Mouse (Mus musculus) right cerebral cortex, postnatal 36 days (tissue): ENCODE results near the gene Gphb5.

ENCODE experiments used
- DNase-seq, 2 experiments: peaks; one replicate each; pipeline ENCODE4 v3.0.0; 2022; ENCODE audit warnings: low spot score in 2 of 2, mixed read lengths in 1 of 2

The Gphb5 gene

GRCm38 (mm10) chr12:75394011-75394773 is 22.4 kb downstream of the Gphb5 start:
- DNase-seq: no peak

DNA sequence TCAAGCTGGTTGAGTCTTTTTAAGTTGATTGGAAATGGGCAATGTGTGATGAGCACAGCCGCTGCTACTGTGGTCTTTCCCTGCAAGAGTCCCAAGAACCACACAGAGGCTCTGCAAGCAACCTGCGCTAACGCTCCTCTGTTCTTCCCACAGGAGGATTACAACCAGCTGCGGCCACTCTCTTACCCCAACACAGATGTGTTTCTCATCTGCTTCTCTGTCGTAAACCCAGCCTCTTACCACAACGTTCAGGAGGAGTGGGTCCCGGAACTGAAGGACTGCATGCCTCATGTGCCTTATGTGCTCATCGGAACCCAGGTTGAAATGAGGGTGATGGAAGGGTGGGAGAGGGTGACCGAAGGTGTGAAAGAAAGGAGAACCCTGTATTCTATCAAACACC is 25.1 kb downstream of the Gphb5 start:
- DNase-seq: no peak

DNA sequence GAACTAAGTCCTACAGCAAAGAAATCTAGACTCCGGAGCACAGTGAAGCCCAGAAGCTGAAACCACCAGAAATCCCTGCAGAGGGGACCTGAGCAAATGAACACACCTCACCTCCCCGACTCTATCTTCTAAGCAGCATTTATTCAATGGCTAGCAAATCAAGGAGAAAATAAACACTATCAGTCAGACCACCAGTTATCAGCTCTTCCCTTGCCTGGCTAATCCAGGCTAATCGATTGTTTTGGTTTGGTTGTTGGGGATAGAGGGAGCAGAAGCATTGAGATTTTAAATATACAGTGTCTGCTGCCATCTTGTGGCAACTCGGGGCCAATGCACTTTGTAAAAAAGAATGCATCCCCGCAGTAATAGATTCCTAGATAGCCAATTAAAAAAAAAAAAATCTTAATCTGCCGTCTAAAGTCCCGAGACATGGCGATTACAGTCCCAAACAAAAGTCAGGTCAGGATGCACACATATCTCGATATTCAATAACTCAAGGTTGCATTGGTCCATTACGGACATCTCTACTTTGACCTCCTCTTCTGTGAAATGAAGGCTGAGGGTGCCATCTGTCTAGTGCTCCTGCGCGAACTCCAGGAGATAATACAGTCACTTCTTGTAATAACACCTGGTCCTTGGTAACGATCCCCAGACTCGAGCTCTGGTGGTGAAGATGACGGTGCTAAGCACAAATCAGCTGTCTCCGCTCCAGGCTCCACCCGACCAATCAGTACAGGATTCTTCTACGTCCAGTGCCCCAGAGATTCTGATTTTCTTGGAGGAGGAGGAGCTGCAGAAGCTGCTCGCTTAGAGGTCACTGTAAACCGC is 27.1 kb downstream of the Gphb5 start:
- DNase-seq: no peak

- no peak for DNase-seq
Measured at GRCm38 (mm10) chr12:75388521-75388920, 28.1 kb downstream of the Gphb5 start.

DNA sequence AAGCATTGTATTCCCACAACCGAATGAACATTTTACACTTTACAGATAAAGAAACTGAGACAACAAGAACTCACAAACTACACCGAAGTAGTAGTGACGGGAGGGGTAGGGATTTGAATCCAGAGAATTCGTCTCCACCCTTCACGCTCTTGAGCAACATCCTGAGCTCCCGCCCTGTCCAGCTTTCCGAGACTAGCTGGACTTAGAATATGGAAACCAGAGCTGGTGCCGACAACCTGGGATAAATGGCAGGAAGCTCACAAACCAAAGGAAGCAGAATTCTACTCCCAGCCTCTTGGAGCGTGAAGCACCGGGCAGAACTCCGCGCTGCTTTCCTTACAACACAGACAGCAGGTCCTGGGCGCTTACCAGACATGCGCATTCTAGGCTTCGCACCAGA is 28.7 kb downstream of the Gphb5 start:
- no peak for DNase-seq

DNA sequence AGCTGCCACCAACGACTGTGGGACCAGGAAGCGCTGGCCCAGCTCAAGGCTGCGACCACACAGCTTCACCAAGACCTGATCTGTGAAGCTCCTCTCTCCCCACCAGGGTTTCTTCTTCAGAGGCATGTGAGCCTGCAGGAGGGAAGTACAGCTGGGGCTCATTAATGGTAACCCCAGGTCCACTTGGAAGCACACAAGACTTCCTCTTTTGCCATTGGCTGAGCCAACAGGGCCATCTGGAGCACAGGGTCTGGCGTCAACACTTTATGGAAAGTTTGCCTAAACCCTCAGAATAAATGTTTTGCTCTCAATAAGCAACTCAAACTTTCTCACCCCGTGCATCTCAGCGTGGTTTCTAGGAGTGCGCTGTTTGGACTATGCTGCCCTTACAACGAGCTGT is 29.4 kb downstream of the Gphb5 start:
- no peak for DNase-seq

- no peak for DNase-seq
Measured at GRCm38 (mm10) chr12:75386731-75387130, 29.9 kb downstream of the Gphb5 start.

GRCm38 (mm10) chr12:75376126-75376525 is 40.5 kb downstream of the Gphb5 start:
- no peak for DNase-seq

DNA sequence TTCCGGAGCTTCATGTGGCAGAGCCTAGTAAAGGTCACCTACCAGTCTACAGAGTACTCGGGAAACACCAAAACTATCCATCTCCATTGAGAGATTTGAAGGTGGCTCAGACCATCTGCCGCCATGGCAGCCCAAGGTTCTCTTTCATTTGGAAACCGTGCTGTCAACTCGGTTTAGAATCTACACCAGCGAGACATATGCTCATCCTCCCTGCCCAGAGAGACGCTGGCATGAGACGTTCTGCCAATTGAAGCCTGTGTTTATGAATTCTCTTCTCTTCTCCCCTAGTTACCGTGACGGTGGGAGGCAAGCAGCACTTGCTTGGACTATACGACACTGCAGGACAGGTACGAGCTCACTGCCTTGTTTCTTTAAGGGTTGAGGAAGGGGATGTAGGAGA is 41.5 kb downstream of the Gphb5 start:
- no peak for DNase-seq

- no peak for DNase-seq
Measured at GRCm38 (mm10) chr12:75374437-75374836, 42.1 kb downstream of the Gphb5 start.

GRCm38 (mm10) chr12:75369418-75369851 is 47.1 kb downstream of the Gphb5 start:
- no peak for DNase-seq

GRCm38 (mm10) chr12:75368527-75368926 is 48.1 kb downstream of the Gphb5 start:
- DNase-seq: no peak

DNA sequence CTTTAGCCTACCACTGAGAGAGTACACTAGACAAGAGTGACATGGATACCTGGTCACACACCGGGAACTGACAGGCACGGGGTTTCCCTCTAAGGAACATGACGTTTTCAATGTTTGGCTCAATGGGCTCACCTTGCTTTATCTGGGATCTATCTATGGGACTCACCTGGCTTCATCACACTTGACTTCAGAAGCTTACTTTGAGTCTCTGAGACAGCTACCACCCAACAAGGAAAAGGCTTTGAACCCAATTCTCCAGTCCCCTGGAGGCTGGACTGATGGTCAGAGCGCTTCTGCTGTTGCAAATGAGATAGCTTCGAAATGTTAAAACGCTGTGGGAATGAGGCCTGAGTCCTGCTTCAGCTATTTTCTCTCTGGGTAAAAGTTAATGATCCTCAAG is 49.2 kb downstream of the Gphb5 start:
- no peak for DNase-seq

DNA sequence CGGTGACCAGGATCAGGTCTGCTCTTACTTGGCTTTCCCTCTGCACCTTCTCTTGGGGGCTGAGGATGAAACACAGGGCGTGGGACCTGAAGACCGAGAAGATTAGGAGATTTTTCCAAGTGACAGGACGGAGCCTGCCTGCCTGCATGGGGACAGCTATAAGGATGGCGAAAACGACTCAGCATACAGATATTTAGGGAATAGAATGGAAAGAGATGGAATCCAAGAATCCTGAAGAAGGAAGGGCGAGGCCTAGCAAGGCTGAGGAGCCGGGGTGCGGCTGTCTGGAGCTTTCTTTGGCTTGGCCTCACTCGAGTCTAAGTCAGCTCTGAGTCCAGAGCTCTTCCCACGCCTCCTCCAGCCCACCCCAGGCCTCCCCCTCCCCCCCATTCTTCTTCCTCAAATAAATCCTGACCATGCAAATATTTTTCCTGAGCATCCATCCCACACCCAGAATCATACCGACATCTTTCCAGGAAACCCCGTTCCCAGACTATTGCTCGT is 50.9 kb downstream of the Gphb5 start:
- no peak for DNase-seq

GRCm38 (mm10) chr12:75364416-75364815 is 52.2 kb downstream of the Gphb5 start:
- DNase-seq: no peak

GRCm38 (mm10) chr12:75362456-75362855 is 54.1 kb downstream of the Gphb5 start:
- no peak for DNase-seq
